ENCODE assay signal across 11 mouse cellular contexts in genomic region chr6:18698989-18699728, GRCm38 (mm10).
DNase-seq lines count a peak whose midpoint lies in the region; ATAC-seq and TF ChIP-seq lines count a peak whose summit lies in the region.
"Had no signal": no experiment of that assay in that cellular context is flagged by ENCODE, and none has a peak within 500 bp of the region (broad histone marks: within the 10 kb centered on the region; RNA-seq: fewer than 3 reads in every experiment).

No protein-coding gene starts in this region.

- no peak overlapping the region for H3K4me3 ChIP-seq in layer of hippocampus, adult 2 months
- no peak overlapping the region for H3K4me3 ChIP-seq in embryonic facial prominence, embryonic 11.5 days (ENCODE audit: low read depth, low read length)
- H3K4me3 ChIP-seq in limb, embryonic 13.5 days, result no peak overlapping the region
- no peak overlapping the region for H3K4me3 ChIP-seq in midbrain, embryonic 16.5 days (ENCODE audit: low read depth, low read length)
- H3K4me3 ChIP-seq: heart, embryonic 12.5 days had no signal

- no peaks in the 10 kb centered on the region for H3K9me3 ChIP-seq in embryonic facial prominence, embryonic 11.5 days (replicated peaks; ENCODE audit: control insufficient read depth, low read length)
- no peaks in the 10 kb centered on the region for H3K9me3 ChIP-seq in limb, embryonic 13.5 days
- no peaks in the 10 kb centered on the region for H3K9me3 ChIP-seq in midbrain, embryonic 16.5 days (replicated peaks; ENCODE audit: control insufficient read depth, low read length, poor library complexity, severe bottlenecking)
- H3K9me3 ChIP-seq: heart, embryonic 12.5 days had no signal

- no peaks in the 10 kb centered on the region for H3K36me3 ChIP-seq in embryonic facial prominence, embryonic 11.5 days (replicated peaks; ENCODE audit: control insufficient read depth, insufficient read depth, low read depth, low read length)
- no peaks in the 10 kb centered on the region for H3K36me3 ChIP-seq in limb, embryonic 13.5 days
- no peaks in the 10 kb centered on the region for H3K36me3 ChIP-seq in midbrain, embryonic 16.5 days (ENCODE audit: control insufficient read depth, insufficient read depth, low read length)
- H3K36me3 ChIP-seq: heart, embryonic 12.5 days had no signal

- H3K27me3 ChIP-seq in embryonic facial prominence, embryonic 11.5 days (ENCODE audit: control insufficient read depth, insufficient read depth, low read length), result no peaks in the 10 kb centered on the region
- H3K27me3 ChIP-seq in limb, embryonic 13.5 days, result no peaks in the 10 kb centered on the region
- no peaks in the 10 kb centered on the region for H3K27me3 ChIP-seq in midbrain, embryonic 16.5 days (ENCODE audit: control insufficient read depth, insufficient read depth, low read depth, low read length)
- H3K27me3 ChIP-seq: heart, embryonic 12.5 days had no signal

- no peaks in the 10 kb centered on the region for H3K4me1 ChIP-seq in embryonic facial prominence, embryonic 11.5 days (ENCODE audit: control insufficient read depth, insufficient read depth, low read length)
- peaks cover 15% of the 10 kb centered on the region for H3K4me1 ChIP-seq in limb, embryonic 13.5 days
- peaks cover 4% of the 10 kb centered on the region for H3K4me1 ChIP-seq in midbrain, embryonic 16.5 days (ENCODE audit: control insufficient read depth, insufficient read depth, low read length)

- 37% methylated on average over 4 of the region's 4 CpGs for WGBS in embryonic facial prominence, embryonic 11.5 days
- 36% methylated on average over 4 of the region's 4 CpGs for WGBS in limb, embryonic 13.5 days
- 44% methylated on average over 4 of the region's 4 CpGs for WGBS in midbrain, embryonic 16.5 days

- H3K9ac ChIP-seq in embryonic facial prominence, embryonic 11.5 days (replicated peaks; ENCODE audit: low read length), result no peak overlapping the region
- H3K9ac ChIP-seq in limb, embryonic 13.5 days, result no peak overlapping the region
- no peak overlapping the region for H3K9ac ChIP-seq in midbrain, embryonic 16.5 days (ENCODE audit: low read depth, low read length)
- H3K9ac ChIP-seq: heart, embryonic 12.5 days had no signal

- H3K4me2 ChIP-seq in embryonic facial prominence, embryonic 11.5 days (ENCODE audit: low read depth, low read length), result no peak overlapping the region
- H3K4me2 ChIP-seq in limb, embryonic 13.5 days (replicated peaks), result peak overlapping the region; percentile 44
- H3K4me2 ChIP-seq in midbrain, embryonic 16.5 days (ENCODE audit: low read length), result no peak overlapping the region
- H3K4me2 ChIP-seq: heart, embryonic 12.5 days had no signal

- ATAC-seq in embryonic facial prominence, embryonic 11.5 days (replicated peaks; ENCODE audit: insufficient number of reproducible peaks, low FRiP score, low TSS enrichment, low read depth), result no peak
- peak; percentile 57; the same call in 1 of the 2 replicates for ATAC-seq in limb, embryonic 13.5 days (ENCODE audit: low FRiP score, low read depth)
- peak; percentile 52 for ATAC-seq in midbrain, embryonic 16.5 days

- TF ChIP-seq CTCF in layer of hippocampus, adult 2 months (conservative IDR thresholded peaks at IDR 0.05), result no peak

- DNase-seq in layer of hippocampus, adult 2 months (ENCODE audit: low spot score in 2 of 2), result no peak
- no peak for DNase-seq in layer of hippocampus, adult 9-11 months
- peak; percentile 52 for DNase-seq in embryonic facial prominence, embryonic 11.5 days (ENCODE audit: low spot score)
- no peak for DNase-seq in testis, postnatal 10 days (ENCODE audit: low spot score)
- DNase-seq in adrenal gland, adult 8-10 months, result no peak
- DNase-seq in frontal cortex, postnatal 10 days (ENCODE audit: low spot score in 2 of 2), result no peak
- DNase-seq: cerebellum, adult 9-10 months; right cerebral cortex, postnatal 14 days had no signal

- peak overlapping the region; percentile 76 for H3K27ac ChIP-seq in layer of hippocampus, adult 2 months
- no peak overlapping the region for H3K27ac ChIP-seq in embryonic facial prominence, embryonic 11.5 days (replicated peaks; ENCODE audit: low read depth, low read length)
- 0 out of 2 replicates have a peak overlapping the region, but pooled peaks have one; percentile 22 for H3K27ac ChIP-seq in limb, embryonic 13.5 days
- H3K27ac ChIP-seq in midbrain, embryonic 16.5 days (ENCODE audit: low read length), result peak overlapping the region; percentile 2
